Mouse (Mus musculus) lung, postnatal 14 days (tissue): ENCODE results near the gene Ric1.
A peak's percentile ranks its signal among the peaks of the same experiment; 100 is the strongest.

Experiments
- DNase-seq: peaks from one replicate; pipeline ENCODE4 v3.0.0; 2021

The Ric1 gene

GRCm38 (mm10) chr19:29641510-29641909 is 119.4 kb downstream of the Ric1 start:
- no peak for DNase-seq

GRCm38 (mm10) chr19:29642211-29642610 is 120.1 kb downstream of the Ric1 start:
- DNase-seq: no peak

- DNase-seq: no peak
Measured at GRCm38 (mm10) chr19:29643194-29643922, 121.3 kb downstream of the Ric1 start.

- no peak for DNase-seq
Measured at GRCm38 (mm10) chr19:29644747-29645146, 122.7 kb downstream of the Ric1 start.

GRCm38 (mm10) chr19:29647651-29648549 is 125.8 kb downstream of the Ric1 start, which contains the start of gene Ermp1:
TSS of gene Ermp1 (minus strand) at chr19:29648415.
- peak; percentile 98 for DNase-seq

- DNase-seq: no peak
Measured at GRCm38 (mm10) chr19:29648550-29648914, 126.5 kb downstream of the Ric1 start.

GRCm38 (mm10) chr19:29649683-29650082 is 127.6 kb downstream of the Ric1 start:
- no peak for DNase-seq

- no peak for DNase-seq
Measured at GRCm38 (mm10) chr19:29653768-29654265, 131.7 kb downstream of the Ric1 start.

- no peak for DNase-seq
Measured at GRCm38 (mm10) chr19:29655148-29655547, 133.1 kb downstream of the Ric1 start.

- DNase-seq: no peak
Measured at GRCm38 (mm10) chr19:29656029-29656428, 133.9 kb downstream of the Ric1 start.
